8 mouse cellular contexts compared by ENCODE assay signal in the genomic region with DNA sequence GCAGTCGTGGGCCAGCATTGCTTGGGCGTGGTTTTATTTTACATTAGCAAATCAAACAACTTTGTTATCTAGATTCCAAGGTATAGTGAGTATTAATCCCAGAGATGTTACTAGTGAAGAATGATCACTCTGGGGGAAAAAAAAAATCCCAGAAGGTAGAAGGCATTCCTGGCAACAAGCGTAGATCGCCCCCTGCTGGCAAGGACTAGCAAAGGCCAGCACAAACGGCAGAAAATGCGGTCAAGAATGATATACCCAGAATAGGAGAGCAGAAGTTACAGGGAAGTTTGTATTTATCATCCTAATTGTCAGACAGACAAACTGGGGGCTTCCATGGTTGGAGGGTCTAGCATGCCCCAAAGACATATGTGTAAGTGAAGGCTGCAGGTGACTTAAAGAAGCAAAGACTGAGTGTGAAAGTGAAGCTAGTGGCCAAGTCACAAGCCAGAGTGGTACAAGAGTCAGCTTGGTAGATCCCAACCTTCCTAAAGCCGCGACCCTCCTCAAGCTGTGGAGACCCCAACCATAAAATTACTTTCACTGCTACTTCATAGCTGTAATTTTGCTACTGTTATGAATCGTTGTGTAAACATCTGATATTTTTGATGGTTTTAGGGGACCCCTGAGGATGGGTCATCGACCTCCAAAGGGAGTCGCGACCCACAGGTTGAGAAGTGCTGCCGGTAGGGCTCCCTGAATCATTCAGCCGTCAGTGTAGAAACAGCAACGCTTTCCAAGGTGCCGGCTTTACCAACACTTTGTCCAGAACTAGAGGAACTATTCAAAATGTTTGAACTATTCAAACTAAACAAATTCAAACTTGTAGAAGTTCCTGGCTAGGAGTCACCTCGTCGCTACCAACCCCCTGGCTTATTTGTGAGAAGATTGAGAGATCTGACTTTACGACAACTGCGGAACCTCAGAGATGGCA. TPM values are rescaled to one million over a fixed set of nuclear protein-coding genes. Genes with fewer than 3 reads are reported as not detected.
A peak's percentile ranks its signal among the peaks of the same experiment; 100 is the strongest.
DNase-seq lines count a peak whose midpoint lies in the region; ATAC-seq and TF ChIP-seq lines count a peak whose summit lies in the region.

No protein-coding gene starts in this region.

- no peak overlapping the region for H3K4me2 ChIP-seq in midbrain, postnatal 0 days (ENCODE audit: low read depth, low read length, poor library complexity, severe bottlenecking)
- no peak overlapping the region for H3K4me2 ChIP-seq in midbrain, embryonic 16.5 days (ENCODE audit: low read length)

- H3K4me3 ChIP-seq in midbrain, postnatal 0 days (ENCODE audit: low read depth, low read length), result no peak overlapping the region
- no peak overlapping the region for H3K4me3 ChIP-seq in midbrain, embryonic 16.5 days (ENCODE audit: low read depth, low read length)

- no peak overlapping the region for H3K27ac ChIP-seq in midbrain, postnatal 0 days (ENCODE audit: low read depth, low read length)
- H3K27ac ChIP-seq in midbrain, embryonic 16.5 days (ENCODE audit: low read length), result no peak overlapping the region

- no peaks in the 10 kb centered on the region for H3K9me3 ChIP-seq in midbrain, postnatal 0 days (ENCODE audit: low read length)
- no peaks in the 10 kb centered on the region for H3K9me3 ChIP-seq in midbrain, embryonic 16.5 days (replicated peaks; ENCODE audit: control insufficient read depth, low read length, poor library complexity, severe bottlenecking)

- 68% methylated on average over 20 of the region's 20 CpGs for WGBS in midbrain, postnatal 0 days
- WGBS in midbrain, embryonic 16.5 days, result 71% methylated on average over 20 of the region's 20 CpGs

- H3K9ac ChIP-seq in midbrain, postnatal 0 days (replicated peaks; ENCODE audit: low read length, poor library complexity, severe bottlenecking), result no peak overlapping the region
- no peak overlapping the region for H3K9ac ChIP-seq in midbrain, embryonic 16.5 days (ENCODE audit: low read depth, low read length)

- no peak for ATAC-seq in midbrain, postnatal 0 days (ENCODE audit: low FRiP score)
- ATAC-seq in midbrain, embryonic 16.5 days, result no peak
- ATAC-seq in neutrophil, adult 5-6 weeks (ENCODE audit: extremely low read depth, insufficient number of reproducible peaks, low FRiP score, poor library complexity, severe bottlenecking), result 0 out of 2 replicates have a peak, but pooled peaks have one; percentile 33

- no peaks in the 10 kb centered on the region for H3K36me3 ChIP-seq in midbrain, postnatal 0 days (ENCODE audit: insufficient read depth, low read length)
- H3K36me3 ChIP-seq in midbrain, embryonic 16.5 days (ENCODE audit: control insufficient read depth, insufficient read depth, low read length), result no peaks in the 10 kb centered on the region

- H3K27me3 ChIP-seq in midbrain, postnatal 0 days (ENCODE audit: insufficient read depth, low read length), result no peaks in the 10 kb centered on the region
- H3K27me3 ChIP-seq in midbrain, embryonic 16.5 days (ENCODE audit: control insufficient read depth, insufficient read depth, low read depth, low read length), result no peaks in the 10 kb centered on the region

- no peaks in the 10 kb centered on the region for H3K4me1 ChIP-seq in midbrain, postnatal 0 days (ENCODE audit: insufficient read depth, low read length)
- H3K4me1 ChIP-seq in midbrain, embryonic 16.5 days (ENCODE audit: control insufficient read depth, insufficient read depth, low read length), result no peaks in the 10 kb centered on the region

- TF ChIP-seq CTCF in midbrain, postnatal 0 days (IDR thresholded peaks at IDR 0.05), result peak; percentile 70

- DNase-seq in cerebellum, postnatal 14 days, result peak; percentile 53 to 76
- no peak for DNase-seq in cerebellum, adult 11 months
- DNase-seq in midbrain, postnatal 0 days (ENCODE audit: low spot score), result peak; percentile 50
- DNase-seq in cerebellum, postnatal 36 days, result peak; percentile 18 to 25
- DNase-seq in kidney, postnatal 14 days, result peak; percentile 44
- no peak for DNase-seq in layer of hippocampus, adult 11-12 months (ENCODE audit: low spot score)

RNA-seq across cellular contexts. Expression of gene Cpsf6, which starts 22.9 kb away (rescaled TPM):
- total RNA-seq in midbrain, postnatal 0 days (2014; rRNA removed), result 120 and 151 TPM in 2 replicates
- polyA plus RNA-seq in midbrain, postnatal 0 days (2015; fragmentation: Nextera tagmentation; extraction: Ambion mirVana), result 78.9 and 85.1 TPM in 2 replicates
- 140 and 171 TPM in 2 replicates for polyA plus RNA-seq in midbrain, embryonic 16.5 days (2015; fragmentation: Nextera tagmentation; extraction: Ambion mirVana)
- 121 and 129 TPM in 2 replicates for total RNA-seq in neutrophil, adult 5-6 weeks (2017)

Comparison
In these comparisons a context has a peak if more than half of its experiments do, and no peak if none do; other contexts are left out.
1. DNase-seq: peak in cerebellum, postnatal 14 days (2 of 2), midbrain, postnatal 0 days (single experiment), cerebellum, postnatal 36 days (2 of 2) and kidney, postnatal 14 days (single experiment); none in cerebellum, adult 11 months (single experiment) and layer of hippocampus, adult 11-12 months (single experiment).